ENCODE assay signal across 17 mouse cellular contexts in genomic region chr5:123423885-123424284, GRCm38 (mm10). TPM values are rescaled to one million over a fixed set of nuclear protein-coding genes. Genes with fewer than 3 reads are reported as not detected.
DNase-seq lines count a peak whose midpoint lies in the region; ATAC-seq lines count a peak whose summit lies in the region.
"Had no signal": no experiment of that assay in that cellular context is flagged by ENCODE, and none has a peak within 500 bp of the region (broad histone marks: within the 10 kb centered on the region; RNA-seq: fewer than 3 reads in every experiment).

No protein-coding gene starts in this region.

- peak; percentile 78 for DNase-seq in gastrocnemius, adult 18-20 months (ENCODE audit: low spot score)
- no peak for DNase-seq in gastrocnemius, postnatal 36 days
- DNase-seq in heart, postnatal 36 days: no peak
- DNase-seq in adipocyte (ENCODE audit: low spot score): peak; percentile 39
- DNase-seq in skeletal muscle tissue, adult 2 months (ENCODE audit: low read depth, low spot score): peak; percentile 80
- no peak for DNase-seq in hindbrain, embryonic 14.5 days (ENCODE audit: low spot score)
- DNase-seq: cerebellum, adult 8-10 months; kidney, adult 2 months; kidney, postnatal 14 days; left cerebral cortex, postnatal 4 days; liver, embryonic 13.5 days; right cerebral cortex, adult 18-20 months had no signal

- H3K27me3 ChIP-seq in heart, embryonic 16.5 days (ENCODE audit: control insufficient read depth, insufficient read depth, low read length): no peaks in the 10 kb centered on the region
- H3K27me3 ChIP-seq in hindbrain, embryonic 14.5 days (ENCODE audit: control insufficient read depth, insufficient read depth, low read length): no peaks in the 10 kb centered on the region
- no peaks in the 10 kb centered on the region for H3K27me3 ChIP-seq in liver, embryonic 12.5 days (replicated peaks)
- H3K27me3 ChIP-seq: embryonic facial prominence, embryonic 13.5 days; liver, embryonic 13.5 days; megakaryocyte, embryonic 14.5 days; midbrain, embryonic 15.5 days had no signal

- H3K9me3 ChIP-seq in heart, embryonic 16.5 days (replicated peaks; ENCODE audit: control insufficient read depth, low read length): peaks cover 5% of the 10 kb centered on the region
- no peaks in the 10 kb centered on the region for H3K9me3 ChIP-seq in hindbrain, embryonic 14.5 days (ENCODE audit: control insufficient read depth, low read length)
- H3K9me3 ChIP-seq in liver, embryonic 12.5 days (replicated peaks): no peaks in the 10 kb centered on the region; the same call in 1 of the 2 replicates
- H3K9me3 ChIP-seq: embryonic facial prominence, embryonic 13.5 days; liver, embryonic 13.5 days; midbrain, embryonic 15.5 days had no signal

- peak overlapping the region; percentile 2; the same call in 1 of the 2 replicates for H3K4me2 ChIP-seq in heart, embryonic 16.5 days (ENCODE audit: low read depth, low read length)
- no peak overlapping the region for H3K4me2 ChIP-seq in hindbrain, embryonic 14.5 days (replicated peaks)
- H3K4me2 ChIP-seq in liver, embryonic 12.5 days: no peak overlapping the region
- H3K4me2 ChIP-seq: embryonic facial prominence, embryonic 13.5 days; liver, embryonic 13.5 days; midbrain, embryonic 15.5 days had no signal

- intact Hi-C loops in gastrocnemius, postnatal 36 days (cut with DNase I): no loop called here
- intact Hi-C loops in heart, postnatal 36 days (cut with DNase I): no loop called here

- no peaks in the 10 kb centered on the region for H3K4me1 ChIP-seq in heart, embryonic 16.5 days (ENCODE audit: control insufficient read depth, insufficient read depth, low read length)
- H3K4me1 ChIP-seq in hindbrain, embryonic 14.5 days (replicated peaks; ENCODE audit: control insufficient read depth, insufficient read depth, low read length): no peaks in the 10 kb centered on the region
- H3K4me1 ChIP-seq in liver, embryonic 12.5 days: 0 out of 2 replicates have a peak, but pooled peaks cover 12% of the 10 kb centered on the region
- H3K4me1 ChIP-seq: midbrain, embryonic 15.5 days had no signal

- no peak overlapping the region for H3K4me3 ChIP-seq in heart, embryonic 16.5 days (ENCODE audit: low read length)
- no peak overlapping the region for H3K4me3 ChIP-seq in hindbrain, embryonic 14.5 days (replicated peaks; ENCODE audit: low read length)
- no peak overlapping the region for H3K4me3 ChIP-seq in liver, embryonic 12.5 days
- H3K4me3 ChIP-seq: embryonic facial prominence, embryonic 13.5 days; liver, embryonic 13.5 days; megakaryocyte, embryonic 14.5 days; midbrain, embryonic 15.5 days had no signal

- 35% methylated on average over 2 of the region's 2 CpGs for WGBS in heart, embryonic 16.5 days
- 73% methylated on average over 2 of the region's 2 CpGs for WGBS in hindbrain, embryonic 14.5 days
- WGBS in liver, embryonic 12.5 days (ENCODE audit: insufficient replicate concordance): 64% methylated on average over 2 of the region's 2 CpGs

- no peak overlapping the region for H3K9ac ChIP-seq in heart, embryonic 16.5 days (ENCODE audit: low read length)
- no peak overlapping the region for H3K9ac ChIP-seq in hindbrain, embryonic 14.5 days
- no peak overlapping the region for H3K9ac ChIP-seq in liver, embryonic 12.5 days
- H3K9ac ChIP-seq: embryonic facial prominence, embryonic 13.5 days; liver, embryonic 13.5 days; midbrain, embryonic 15.5 days had no signal

- peak overlapping the region; percentile 33 for H3K27ac ChIP-seq in heart, embryonic 16.5 days (ENCODE audit: low read length)
- H3K27ac ChIP-seq in hindbrain, embryonic 14.5 days: no peak overlapping the region
- no peak overlapping the region for H3K27ac ChIP-seq in liver, embryonic 12.5 days
- H3K27ac ChIP-seq: embryonic facial prominence, embryonic 13.5 days; liver, embryonic 13.5 days; midbrain, embryonic 15.5 days had no signal

- ATAC-seq in heart, embryonic 16.5 days (replicated peaks; ENCODE audit: extremely low read depth, insufficient read depth, low FRiP score): no peak
- ATAC-seq in hindbrain, embryonic 14.5 days (ENCODE audit: low FRiP score): no peak
- ATAC-seq in liver, embryonic 12.5 days: no peak
- ATAC-seq: midbrain, embryonic 15.5 days had no signal

- no peaks in the 10 kb centered on the region for H3K36me3 ChIP-seq in heart, embryonic 16.5 days (ENCODE audit: control insufficient read depth, insufficient read depth)
- no peaks in the 10 kb centered on the region for H3K36me3 ChIP-seq in hindbrain, embryonic 14.5 days (replicated peaks; ENCODE audit: control insufficient read depth, insufficient read depth)
- H3K36me3 ChIP-seq in liver, embryonic 12.5 days: peaks cover 7% of the 10 kb centered on the region
- H3K36me3 ChIP-seq: midbrain, embryonic 15.5 days had no signal

RNA-seq across cellular contexts. Expression of gene Mlxip, which starts 29.3 kb away (rescaled TPM):
- 10 to 100 TPM; 59.3 to 63.2 TPM for total RNA-seq in gastrocnemius, adult 18-20 months (2021)
- total RNA-seq in gastrocnemius, postnatal 36 days (2021): 10 to 100 TPM; 49.7 to 50.7 TPM
- polyA plus RNA-seq in heart, embryonic 16.5 days (2015; fragmentation: Nextera tagmentation; extraction: Ambion mirVana): 12.3 and 12.4 TPM in 2 replicates
- 10 to 100 TPM; 30.4 to 31.8 TPM for total RNA-seq in heart, postnatal 36 days (2021)
- polyA plus RNA-seq in hindbrain, embryonic 14.5 days (2014; fragmentation: Nextera tagmentation; extraction: Ambion mirVana): 21.1 and 21.7 TPM in 2 replicates
- polyA plus RNA-seq in liver, embryonic 12.5 days (2016; fragmentation: Nextera tagmentation; extraction: Ambion mirVana): 6.7 and 7.0 TPM in 2 replicates

Comparison
In these comparisons a context has a peak if more than half of its experiments do, and no peak if none do; other contexts are left out.
1. DNase-seq: peak in gastrocnemius, adult 18-20 months (single experiment), adipocyte (single experiment) and skeletal muscle tissue, adult 2 months (single experiment); none in gastrocnemius, postnatal 36 days (0 of 2), heart, postnatal 36 days (0 of 2) and hindbrain, embryonic 14.5 days (single experiment).